Mouse (Mus musculus) ovary, postnatal 10 days (tissue): ENCODE measurements around the gene Gm7978.
"Not testable (repeated sequence)": the region's sequence is repeated elsewhere in the genome, so short reads cannot be mapped to it uniquely, and the experiment has no call there.

Source experiments
- DNase-seq: peaks from one replicate; pipeline ENCODE4 v3.0.0; 2022; ENCODE audit warnings: low spot score

Gm7978 gene

DNA sequence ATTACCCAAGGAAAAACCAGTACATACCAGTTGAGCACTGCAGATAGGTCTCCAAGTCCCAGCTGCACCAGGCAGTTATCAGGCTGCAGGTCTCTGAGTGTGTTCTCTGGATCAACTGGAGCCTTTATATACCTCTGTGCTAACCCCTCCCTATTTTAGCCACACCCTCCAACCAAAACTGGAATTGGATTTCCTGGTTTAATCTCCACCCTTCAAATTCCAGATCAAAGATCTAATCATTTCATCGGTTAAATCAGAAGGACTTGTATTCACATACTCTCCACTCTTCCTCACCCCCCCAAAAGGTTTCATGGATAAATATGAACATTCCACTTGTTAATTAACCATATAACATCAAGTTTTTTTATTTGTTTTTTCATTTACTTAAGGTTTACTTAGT is at the start of gene Gm7978:
Gene Gm7978, minus strand, starts transcription at position 101 of the 400 bp plus-strand sequence.
- DNase-seq: not testable (repeated sequence)

- not testable (repeated sequence) for DNase-seq
Measured at GRCm38 (mm10) chr5:95775690-95776089, 39.7 kb upstream of the Gm7978 start, which contains the start of gene E330014E10Rik. TSS of gene E330014E10Rik (plus strand) at chr5:95775990.

DNA sequence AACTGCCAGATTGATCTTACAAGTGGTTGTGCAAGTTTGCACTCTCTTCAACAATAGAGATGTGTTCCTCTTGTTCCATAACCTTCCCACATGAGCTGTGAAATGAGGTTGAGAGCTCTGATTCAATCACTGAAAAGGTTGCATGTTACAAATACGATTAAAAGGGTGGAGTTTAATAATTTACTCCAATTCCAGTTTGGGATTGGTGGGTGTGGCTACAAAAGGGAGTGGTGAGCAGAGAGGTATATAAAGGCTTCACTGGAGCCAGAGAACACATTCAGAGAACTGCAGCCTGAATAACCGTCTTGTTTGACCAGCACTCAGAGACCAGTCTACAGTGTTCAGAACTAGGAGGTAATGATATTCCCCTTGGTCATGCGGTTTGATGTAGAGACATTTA is 5.7 kb upstream of the Gm7978 start, which contains the start of gene Gm7982:
Gene Gm7982, plus strand, starts transcription at position 301 of the 400 bp plus-strand sequence.
- DNase-seq: not testable (repeated sequence)
